Mouse (Mus musculus) v-Abl transformed pro-B cells (cell line): ENCODE data around the gene Gmpr2.

Experiments
- in situ Hi-C, 2 experiments: fragments of 400-800 bp; cut with MboI; formaldehyde crosslinking; loops; one replicate each; pipeline ENCODE4 v1.15.1; 2025; ENCODE audit not compliant: unreplicated experiment in 2 of 2

Gmpr2 gene

GRCm38 (mm10) chr14:55671833-55672740 lies at the start of gene Gmpr2, which contains the start of gene Nedd8:
Gene Gmpr2 (plus strand): TSS chr14:55671941.
Gene Nedd8 (minus strand): TSS chr14:55672124.
- in situ Hi-C loops, result loop anchor here in 1 of 2 experiments (25.0 kb wide), 1 partner anchor 215 kb away; the partner anchor contains the start of genes Cbln3 and Khnyn

GRCm38 (mm10) chr14:55628077-55628827 lies 43.5 kb upstream of the Gmpr2 start:
- in situ Hi-C loops, result loop anchor here (5.0 kb wide), 1 partner anchor 124 kb away; no protein-coding TSS in a partner anchor

GRCm38 (mm10) chr14:55629312-55629711 lies 42.4 kb upstream of the Gmpr2 start:
- in situ Hi-C loops, result loop anchor here (5.0 kb wide), 1 partner anchor 123 kb away; no protein-coding TSS in a partner anchor

- in situ Hi-C loops, result no loop called here
These were observed 36.7 kb upstream of the Gmpr2 start for GRCm38 (mm10) chr14:55634874-55635522.

GRCm38 (mm10) chr14:55635523-55636007 lies 36.2 kb upstream of the Gmpr2 start, which contains the start of gene Ipo4:
Gene Ipo4 (minus strand): TSS chr14:55635957.
- in situ Hi-C loops, result no loop called here

GRCm38 (mm10) chr14:55637795-55638194 lies 33.9 kb upstream of the Gmpr2 start, which contains the start of gene Gm49378:
Gene Gm49378 (minus strand): TSS chr14:55637895.
- in situ Hi-C loops, result no loop called here

- in situ Hi-C loops, result no loop called here
These were observed 30.9 kb upstream of the Gmpr2 start for GRCm38 (mm10) chr14:55640816-55641215.

- in situ Hi-C loops, result no loop called here
These were observed 30.4 kb upstream of the Gmpr2 start for GRCm38 (mm10) chr14:55641291-55641690.

- in situ Hi-C loops, result no loop called here
These were observed 29.1 kb upstream of the Gmpr2 start for GRCm38 (mm10) chr14:55642679-55643059.

GRCm38 (mm10) chr14:55643060-55643907 lies 28.5 kb upstream of the Gmpr2 start, which contains the start of gene Tm9sf1:
Gene Tm9sf1 (minus strand): TSS chr14:55643806.
- in situ Hi-C loops, result no loop called here

- in situ Hi-C loops, result no loop called here
These were observed 27.4 kb upstream of the Gmpr2 start for GRCm38 (mm10) chr14:55644261-55644888.

GRCm38 (mm10) chr14:55649884-55650283 lies 21.9 kb upstream of the Gmpr2 start, which contains the start of gene Tssk4:
Gene Tssk4 (plus strand): TSS chr14:55650184.
- in situ Hi-C loops, result loop anchor here in 1 of 2 experiments (25.0 kb wide), 1 partner anchor 237 kb away; the partner anchor contains the start of genes Cbln3 and Khnyn

- in situ Hi-C loops, result loop anchor here in 1 of 2 experiments (25.0 kb wide), 1 partner anchor 236 kb away; the partner anchor contains the start of genes Cbln3 and Khnyn
These were observed 20.2 kb upstream of the Gmpr2 start for GRCm38 (mm10) chr14:55651528-55651927.

- in situ Hi-C loops, result loop anchor here in 1 of 2 experiments (25.0 kb wide), 1 partner anchor 230 kb away; the partner anchor contains the start of genes Cbln3 and Khnyn
These were observed 14.8 kb upstream of the Gmpr2 start for GRCm38 (mm10) chr14:55656935-55657334.

GRCm38 (mm10) chr14:55658011-55658410 lies 13.7 kb upstream of the Gmpr2 start:
- in situ Hi-C loops, result loop anchor here in 1 of 2 experiments (25.0 kb wide), 1 partner anchor 229 kb away; the partner anchor contains the start of genes Cbln3 and Khnyn

GRCm38 (mm10) chr14:55659960-55660573 lies 11.7 kb upstream of the Gmpr2 start, which contains the start of gene Mdp1:
Gene Mdp1 (minus strand): TSS chr14:55660508.
- in situ Hi-C loops, result loop anchor here in 1 of 2 experiments (25.0 kb wide), 1 partner anchor 227 kb away; the partner anchor contains the start of genes Cbln3 and Khnyn

GRCm38 (mm10) chr14:55660636-55661035 lies 11.1 kb upstream of the Gmpr2 start:
- in situ Hi-C loops, result loop anchor here in 1 of 2 experiments (25.0 kb wide), 1 partner anchor 227 kb away; the partner anchor contains the start of genes Cbln3 and Khnyn

GRCm38 (mm10) chr14:55671486-55671832 lies 282 bp upstream of the Gmpr2 start:
- in situ Hi-C loops, result loop anchor here in 1 of 2 experiments (25.0 kb wide), 1 partner anchor 216 kb away; the partner anchor contains the start of genes Cbln3 and Khnyn
